Mouse (Mus musculus) frontal cortex, postnatal 14 days (tissue): Measurements from ENCODE around the gene Acp1.
A peak's percentile ranks its signal among the peaks of the same experiment; 100 is the strongest.

ENCODE experiments used
- DNase-seq, 2 experiments: peaks; one replicate each; pipeline ENCODE4 v3.0.0; 2022; ENCODE audit warnings: low spot score in 2 of 2

The Acp1 gene

DNA sequence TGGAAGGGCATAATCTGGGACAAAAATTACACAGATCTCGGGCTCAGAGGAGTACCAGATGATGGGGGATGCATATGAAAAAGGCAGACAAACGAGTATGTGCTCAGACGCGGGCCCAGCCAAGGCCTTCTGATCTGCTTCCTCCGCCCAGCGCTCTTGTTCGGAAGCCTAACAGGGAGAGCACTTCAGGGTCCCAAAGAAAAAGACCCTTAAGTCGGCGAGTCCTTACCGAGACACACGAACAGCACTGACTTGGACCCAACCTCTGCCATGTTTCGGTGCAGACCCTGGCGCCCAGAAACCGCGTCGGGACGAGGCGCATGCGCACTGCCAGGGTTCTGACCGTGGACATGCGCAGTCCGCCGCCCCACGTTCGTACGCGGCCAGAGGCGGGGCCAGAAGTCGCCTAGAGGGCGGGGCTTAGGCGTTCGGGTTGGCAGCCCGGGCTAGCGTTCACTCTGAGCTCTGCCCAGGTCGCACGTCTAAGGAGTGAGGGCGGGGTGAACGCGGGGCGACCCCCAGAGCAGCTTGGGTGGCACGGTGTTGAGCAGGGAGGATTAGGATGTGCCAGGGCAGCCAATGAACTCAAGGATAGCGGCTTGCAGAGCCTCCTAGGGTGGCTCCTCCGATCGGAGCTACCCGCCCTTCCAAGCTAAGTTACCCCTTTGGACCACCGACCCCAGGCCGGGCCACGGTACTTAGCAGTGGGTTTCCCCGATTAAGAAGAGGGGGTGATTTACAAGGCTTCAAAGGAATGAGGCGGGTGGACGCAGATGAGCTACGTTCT, at the start of gene Acp1, which contains the start of gene Sh3yl1:
TSS of gene Acp1 (minus strand) at position 329 of the 787 bp plus-strand sequence.
TSS of gene Sh3yl1 (plus strand) at position 408 of the 787 bp plus-strand sequence.
- peak; percentile 90 to 95 for DNase-seq

GRCm38 (mm10) chr12:30944197-30944596, 32.8 kb upstream of the Acp1 start:
- no peak for DNase-seq

- no peak for DNase-seq
Observed at GRCm38 (mm10) chr12:30943057-30943986, 31.9 kb upstream of the Acp1 start.

DNA sequence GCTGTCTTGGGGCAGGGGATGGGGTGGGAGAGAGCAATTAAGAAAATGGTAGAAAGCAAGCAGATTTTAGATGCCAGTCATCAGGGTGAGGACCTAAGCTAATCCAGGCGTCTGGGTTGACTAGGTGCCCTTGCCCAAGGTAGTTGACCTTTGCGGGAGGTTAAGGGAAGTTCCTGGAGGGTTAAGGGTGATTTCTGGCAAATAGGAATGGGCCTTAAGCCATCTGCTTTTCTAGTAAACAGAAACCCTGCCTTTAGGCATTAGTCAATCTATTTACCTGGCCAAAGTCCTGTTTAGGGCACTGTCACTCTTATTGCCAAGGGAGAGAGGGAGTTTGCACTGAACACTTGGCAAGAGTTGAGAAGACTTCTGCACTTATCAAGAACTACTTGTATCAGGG, 25.5 kb upstream of the Acp1 start:
- no peak for DNase-seq

DNA sequence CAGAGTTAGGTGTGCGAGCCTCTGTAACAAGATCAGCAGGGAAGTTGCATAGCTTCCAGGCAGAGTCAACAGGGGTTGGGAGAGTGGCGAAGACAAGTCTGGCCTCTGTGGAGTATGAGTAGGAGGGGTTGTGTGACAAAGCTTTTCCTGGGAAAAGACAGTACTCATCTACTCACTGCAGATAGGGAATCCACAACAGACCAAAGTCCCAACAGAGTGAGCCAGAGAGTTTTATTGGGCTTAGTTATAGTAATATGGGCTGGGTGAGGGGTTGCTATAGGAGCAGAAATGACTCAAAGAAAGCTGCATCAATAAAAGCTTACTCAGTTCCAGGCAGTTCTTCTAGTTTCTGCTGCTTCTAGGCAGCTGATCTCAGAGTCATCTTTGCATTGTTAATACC, 21.9 kb upstream of the Acp1 start:
- no peak for DNase-seq

GRCm38 (mm10) chr12:30928182-30928581, 16.8 kb upstream of the Acp1 start:
- DNase-seq = no peak

- DNase-seq = no peak
Observed at GRCm38 (mm10) chr12:30922401-30922800, 11.0 kb upstream of the Acp1 start.

DNA sequence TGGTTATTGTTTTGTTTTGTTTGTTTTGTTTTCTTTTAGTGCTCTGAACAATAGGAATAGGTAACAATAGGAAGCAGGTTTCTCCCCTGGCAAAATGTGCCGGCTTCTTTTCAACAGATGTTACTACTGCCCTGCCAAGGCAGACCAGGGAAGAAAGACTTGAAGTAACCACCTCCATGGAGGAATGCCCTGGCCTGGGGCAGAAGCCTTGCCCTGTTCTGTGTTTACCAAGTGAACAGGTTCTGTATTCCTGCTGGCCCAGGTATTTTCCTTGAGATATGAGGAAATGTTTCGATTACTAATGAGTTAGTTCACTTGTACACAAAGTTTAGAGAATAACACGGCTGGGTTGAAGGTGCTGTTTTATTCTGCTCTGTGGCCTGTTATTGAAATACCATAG, 1.5 kb upstream of the Acp1 start:
- no peak for DNase-seq

DNA sequence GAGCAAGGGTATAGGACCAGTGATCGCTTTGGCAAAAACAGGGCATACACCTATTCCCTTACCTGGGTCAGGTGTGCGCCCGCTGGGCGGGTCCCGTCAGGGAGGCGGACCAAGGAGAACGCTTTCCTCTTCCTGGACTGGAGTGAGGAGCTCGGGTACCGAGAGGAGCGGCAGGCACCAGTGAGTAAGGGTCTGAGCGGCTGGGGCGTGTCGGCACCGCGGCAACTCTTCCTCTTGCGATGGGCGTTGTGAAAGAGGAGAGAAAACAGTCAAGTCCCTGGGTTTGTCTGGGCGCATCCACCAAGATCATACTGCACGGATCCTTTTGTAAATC, 626 bp upstream of the Acp1 start:
- peak; percentile 23 to 47 for DNase-seq

GRCm38 (mm10) chr12:30910860-30911259, 529 bp downstream of the Acp1 start:
- DNase-seq = no peak

GRCm38 (mm10) chr12:30909881-30910280, 1.5 kb downstream of the Acp1 start:
- DNase-seq = no peak

DNA sequence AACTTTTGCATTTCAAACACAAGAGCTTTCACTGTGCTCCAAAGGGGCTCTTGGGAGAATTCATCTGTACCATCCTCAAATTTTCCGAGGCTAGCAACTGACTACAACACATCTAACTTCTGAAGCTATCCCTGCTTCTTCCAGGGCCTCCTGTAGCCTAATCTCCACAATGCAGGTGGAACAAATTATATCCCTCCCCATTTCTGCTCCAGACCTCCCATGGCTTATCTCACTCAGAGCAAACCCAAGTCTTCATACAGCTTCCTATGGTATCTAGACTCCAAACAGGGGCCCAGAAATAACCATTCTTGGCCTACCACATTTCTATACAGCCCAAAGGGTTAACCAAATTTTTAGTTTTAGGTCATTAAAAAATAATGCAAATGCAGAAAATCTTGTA, 2.7 kb downstream of the Acp1 start:
- DNase-seq = no peak

- no peak for DNase-seq
Observed at GRCm38 (mm10) chr12:30897039-30897438, 14.3 kb downstream of the Acp1 start.

DNA sequence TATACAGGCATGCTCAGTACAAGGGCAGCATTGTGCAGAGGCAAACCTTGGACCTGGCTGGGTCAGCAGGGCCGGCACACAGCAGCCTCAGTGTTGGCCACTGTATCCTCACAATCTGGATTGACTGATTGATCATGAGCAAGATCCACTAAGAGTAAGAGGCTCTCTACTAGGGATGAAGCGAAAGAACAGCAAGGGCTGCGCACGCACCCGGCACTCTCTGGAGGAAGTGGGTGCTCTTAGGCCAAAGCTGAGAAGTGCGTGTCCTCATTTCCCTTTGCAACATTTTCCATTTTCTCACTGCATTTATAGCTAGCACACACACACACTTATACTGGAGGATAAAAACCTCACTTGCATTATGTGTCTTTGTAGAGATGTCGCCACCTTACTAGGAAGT, 20.0 kb downstream of the Acp1 start:
- no peak for DNase-seq

- DNase-seq = peak in 1 of 2 experiments; percentile 59
Observed at GRCm38 (mm10) chr12:30890067-30890466, 21.3 kb downstream of the Acp1 start.

- no peak for DNase-seq
Observed at GRCm38 (mm10) chr12:30888003-30888402, 23.4 kb downstream of the Acp1 start.

- no peak for DNase-seq
Observed at GRCm38 (mm10) chr12:30885891-30886290, 25.5 kb downstream of the Acp1 start.

DNA sequence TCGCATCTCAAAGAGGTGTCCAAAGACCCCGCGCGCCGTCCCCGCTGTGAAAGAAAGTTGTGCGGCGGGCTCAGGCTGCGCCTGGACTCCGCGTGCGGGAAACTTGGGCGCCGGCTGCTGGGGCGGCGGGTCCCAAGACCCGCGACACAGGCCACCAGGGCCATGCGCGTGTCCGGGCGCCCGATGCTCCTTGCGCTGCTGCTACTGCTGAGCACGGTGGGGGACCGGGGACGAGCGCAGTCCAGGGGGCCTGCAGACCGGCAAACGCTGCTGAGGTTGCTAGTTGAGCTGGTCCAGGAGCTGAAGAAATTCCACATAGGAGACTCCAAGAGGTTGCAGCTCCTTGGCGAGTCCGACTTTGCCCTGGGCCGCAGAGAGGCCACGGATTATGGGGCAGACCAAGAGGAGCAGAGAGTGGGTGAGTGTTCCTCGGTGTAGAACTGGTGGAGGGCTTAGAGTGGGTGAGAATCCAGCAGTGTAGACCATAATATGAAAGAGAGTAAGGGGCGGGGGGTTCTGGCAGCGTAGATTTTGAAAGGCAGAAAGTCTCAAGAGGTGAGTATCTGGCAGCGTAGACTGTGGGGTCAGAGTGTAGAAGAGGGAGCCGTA, 26.7 kb downstream of the Acp1 start:
- DNase-seq = no peak

- DNase-seq = no peak
Observed at GRCm38 (mm10) chr12:30883986-30884621, 27.3 kb downstream of the Acp1 start, which contains the start of gene Alkal2. Gene Alkal2 (plus strand): TSS chr12:30884322.

GRCm38 (mm10) chr12:30883592-30883985, 27.8 kb downstream of the Acp1 start:
- no peak for DNase-seq

DNA sequence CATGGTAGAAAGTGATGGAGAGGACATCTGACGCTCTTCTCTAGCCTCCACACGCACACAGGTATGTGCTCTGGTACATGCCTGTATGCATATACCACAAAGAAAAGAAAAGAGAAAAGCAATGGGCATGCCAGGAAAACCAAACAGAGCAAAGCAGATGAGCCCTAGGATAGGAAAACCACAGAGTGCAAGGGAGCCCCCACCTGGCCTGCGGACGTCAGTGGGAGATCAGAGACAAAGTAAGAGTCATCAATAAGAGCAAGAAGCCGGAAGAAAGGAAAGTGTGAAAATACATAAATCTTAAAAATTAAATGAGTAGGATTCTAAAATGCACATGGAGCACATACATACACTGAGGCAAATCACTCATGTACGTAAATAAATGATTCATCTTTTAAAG, 31.9 kb downstream of the Acp1 start:
- DNase-seq = no peak

- no peak for DNase-seq
Observed at GRCm38 (mm10) chr12:30865781-30866180, 45.6 kb downstream of the Acp1 start.
